Mouse (Mus musculus) embryonic facial prominence, embryonic 15.5 days (tissue): Measurements from ENCODE around the gene Plekha6. TPM values are rescaled to one million over a fixed set of nuclear protein-coding genes. Genes with fewer than 3 reads are reported as not detected.

ENCODE experiments used
- ATAC-seq: fragments of 200-750 bp; cut with Nextera tagmentation; 2 replicates; pipeline ENCODE4 v1.8.0; 2017; ENCODE audit warnings: low read depth, moderate TSS enrichment; ENCODE audit not compliant: insufficient number of reproducible peaks, low FRiP score, low TSS enrichment
- H3K27ac ChIP-seq: fragments of 300-500 bp; sonication (generic); replicated peaks from 2 replicates; pipeline ENCODE4 v1.5.1; 2015; ENCODE audit warnings: mild to moderate bottlenecking, inconsistent platforms
- H3K27me3 ChIP-seq: fragments of 300-500 bp; sonication (generic); 2 replicates; pipeline ENCODE4 v1.6.1; 2015; ENCODE audit warnings: inconsistent platforms
- H3K36me3 ChIP-seq: fragments of 300-500 bp; sonication (generic); 2 replicates; pipeline ENCODE4 v1.6.1; 2015; ENCODE audit warnings: mild to moderate bottlenecking, inconsistent platforms
- H3K4me1 ChIP-seq: fragments of 300-500 bp; sonication (generic); 2 replicates; pipeline ENCODE4 v1.6.1; 2015; ENCODE audit warnings: inconsistent platforms
- H3K4me2 ChIP-seq: fragments of 300-500 bp; sonication (generic); replicated peaks from 2 replicates; pipeline ENCODE4 v1.6.1; 2015; ENCODE audit warnings: mild to moderate bottlenecking, inconsistent platforms
- H3K4me3 ChIP-seq: fragments of 300-500 bp; sonication (generic); replicated peaks from 2 replicates; pipeline ENCODE4 v1.5.1; 2015; ENCODE audit warnings: mild to moderate bottlenecking, inconsistent platforms
- H3K9ac ChIP-seq: fragments of 300-500 bp; sonication (generic); 2 replicates; pipeline ENCODE4 v1.6.1; 2015; ENCODE audit warnings: inconsistent platforms
- H3K9me3 ChIP-seq: fragments of 300-500 bp; sonication (generic); replicated peaks from 2 replicates; pipeline ENCODE4 v1.6.1; 2016; ENCODE audit warnings: inconsistent platforms
- WGBS: fragments of 180-500 bp; shearing (Covaris S2); methylation state at CpG from one replicate; pipeline ENCODE4 v1.1.7; 2015; 5-methylcytosine and 5-hydroxymethylcytosine counted together
- polyA plus RNA-seq: library from polyadenylated mRNA; unstranded; fragments of >200 nt; fragmentation: Nextera tagmentation; extraction: Ambion mirVana; gene quantifications from 2 replicates; pipeline ENCODE4 v1.2.1, GENCODE M21; 2015

The Plekha6 gene
- polyA plus RNA-seq, 1 experiment from 2014 or later = 7.2 TPM

GRCm38 (mm10) chr1:133307318-133307717, 143.3 kb downstream of the Plekha6 start:
- no peak for ATAC-seq
- Histone ChIP-seq H3K9me3 (no peaks in the 10 kb centered on the region), H3K27ac (no peak overlapping the region), H3K4me3 (no peak overlapping the region), H3K4me2 (no peak overlapping the region), H3K9ac (no peak overlapping the region), H3K27me3 (no peaks in the 10 kb centered on the region), H3K36me3 (no peaks in the 10 kb centered on the region), H3K4me1 (peaks cover 14% of the 10 kb centered on the region)
- WGBS = 15% methylated on average over 6 of the region's 6 CpGs

GRCm38 (mm10) chr1:133309652-133310267, 145.8 kb downstream of the Plekha6 start, which contains the start of gene Golt1a:
Golt1a (plus strand) TSS chr1:133309800.
- ATAC-seq = no peak; the same call in 1 of the 2 replicates
- H3K4me3 ChIP-seq = no peak within 1 kb of the TSS
- no peaks in the 10 kb centered on the region for H3K27me3 ChIP-seq
- 64% methylated on average over 14 of the region's 14 CpGs for WGBS
- no peak within 1 kb of the TSS for H3K4me2 ChIP-seq
- H3K36me3 ChIP-seq = no peaks in the 10 kb centered on the region
- peaks cover 10% of the 10 kb centered on the region; the same call in 1 of the 2 replicates for H3K4me1 ChIP-seq
- H3K9me3 ChIP-seq = no peaks in the 10 kb centered on the region
- no peak within 1 kb of the TSS for H3K27ac ChIP-seq
- no peak within 1 kb of the TSS for H3K9ac ChIP-seq

- Histone ChIP-seq H3K4me1 (peaks cover 10% of the 10 kb centered on the region; the same call in 1 of the 2 replicates), H3K27ac (no peak overlapping the region), H3K9ac (no peak overlapping the region), H3K27me3 (no peaks in the 10 kb centered on the region), H3K4me3 (no peak overlapping the region), H3K4me2 (no peak overlapping the region), H3K36me3 (no peaks in the 10 kb centered on the region), H3K9me3 (no peaks in the 10 kb centered on the region)
- no peak for ATAC-seq
- 47% methylated on average over 4 of the region's 4 CpGs for WGBS
These were observed 147.2 kb downstream of the Plekha6 start for GRCm38 (mm10) chr1:133311240-133311639.

- Histone ChIP-seq H3K9ac (no peak overlapping the region), H3K27me3 (no peaks in the 10 kb centered on the region), H3K9me3 (no peaks in the 10 kb centered on the region), H3K36me3 (no peaks in the 10 kb centered on the region), H3K4me3 (no peak overlapping the region), H3K4me2 (no peak overlapping the region), H3K4me1 (peaks cover 8% of the 10 kb centered on the region; the same call in 1 of the 2 replicates), H3K27ac (no peak overlapping the region)
- 11% methylated on average over 10 of the region's 10 CpGs for WGBS
- ATAC-seq = no peak
These were observed 147.9 kb downstream of the Plekha6 start for GRCm38 (mm10) chr1:133311946-133312345.

GRCm38 (mm10) chr1:133314364-133314763, 150.4 kb downstream of the Plekha6 start:
- Histone ChIP-seq H3K36me3 (no peaks in the 10 kb centered on the region), H3K27me3 (no peaks in the 10 kb centered on the region), H3K9me3 (no peaks in the 10 kb centered on the region), H3K4me1 (peaks cover 8% of the 10 kb centered on the region; the same call in 1 of the 2 replicates), H3K4me2 (no peak overlapping the region), H3K27ac (no peak overlapping the region), H3K4me3 (no peak overlapping the region), H3K9ac (no peak overlapping the region)
- WGBS = 27% methylated on average over 8 of the region's 8 CpGs
- no peak for ATAC-seq

- H3K9me3 ChIP-seq = no peaks in the 10 kb centered on the region
- no peak overlapping the region for H3K27ac ChIP-seq
- 79% methylated on average over 6 of the region's 6 CpGs for WGBS
- H3K27me3 ChIP-seq = no peaks in the 10 kb centered on the region
- no peak overlapping the region for H3K4me2 ChIP-seq
- H3K4me3 ChIP-seq = no peak overlapping the region
- no peak for ATAC-seq
- no peaks in the 10 kb centered on the region for H3K36me3 ChIP-seq
- H3K9ac ChIP-seq = no peak overlapping the region
- peaks cover 8% of the 10 kb centered on the region; the same call in 1 of the 2 replicates for H3K4me1 ChIP-seq
These were observed 151.8 kb downstream of the Plekha6 start for GRCm38 (mm10) chr1:133315775-133316174.

GRCm38 (mm10) chr1:133316577-133316976, 152.6 kb downstream of the Plekha6 start:
- Histone ChIP-seq H3K27me3 (no peaks in the 10 kb centered on the region), H3K9me3 (no peaks in the 10 kb centered on the region), H3K4me1 (peaks cover 6% of the 10 kb centered on the region; the same call in 1 of the 2 replicates), H3K27ac (no peak overlapping the region), H3K36me3 (no peaks in the 10 kb centered on the region), H3K4me3 (no peak overlapping the region), H3K9ac (no peak overlapping the region), H3K4me2 (no peak overlapping the region)
- ATAC-seq = no peak
- WGBS = 80% methylated on average over 4 of the region's 4 CpGs

- no peak for ATAC-seq
These were observed 153.1 kb downstream of the Plekha6 start for GRCm38 (mm10) chr1:133317149-133317548.

GRCm38 (mm10) chr1:133321267-133321925, 157.4 kb downstream of the Plekha6 start, which contains the start of gene Kiss1:
Kiss1 (plus strand) TSS chr1:133321875.
- Histone ChIP-seq H3K9me3 (no peaks in the 10 kb centered on the region), H3K36me3 (no peaks in the 10 kb centered on the region), H3K9ac (no peak within 1 kb of the TSS), H3K4me1 (no peaks in the 10 kb centered on the region), H3K27me3 (no peaks in the 10 kb centered on the region), H3K4me3 (no peak within 1 kb of the TSS), H3K4me2 (no peak within 1 kb of the TSS), H3K27ac (no peak within 1 kb of the TSS)
- ATAC-seq = no peak
- WGBS = 70% methylated on average over 13 of the region's 13 CpGs

More at GRCm38 (mm10) chr1:133317149-133317548, 153.1 kb downstream of the Plekha6 start:
- Histone ChIP-seq H3K27me3 (no peaks in the 10 kb centered on the region), H3K36me3 (no peaks in the 10 kb centered on the region), H3K9me3 (no peaks in the 10 kb centered on the region), H3K4me2 (no peak overlapping the region), H3K27ac (no peak overlapping the region), H3K4me3 (no peak overlapping the region), H3K4me1 (peaks cover under 1% of the 10 kb centered on the region; the same call in 1 of the 2 replicates), H3K9ac (no peak overlapping the region)
- 65% methylated on average over 1 of the region's 1 CpGs for WGBS

- no peak overlapping the region for H3K4me2 ChIP-seq
- H3K27me3 ChIP-seq = peaks cover 8% of the 10 kb centered on the region
- 0 out of 2 replicates have a peak, but pooled peaks have one; percentile 16 for ATAC-seq
- no peak overlapping the region for H3K27ac ChIP-seq
- H3K4me3 ChIP-seq = no peak overlapping the region
- H3K9ac ChIP-seq = no peak overlapping the region
- H3K9me3 ChIP-seq = no peaks in the 10 kb centered on the region
- no peaks in the 10 kb centered on the region for H3K36me3 ChIP-seq
- no peaks in the 10 kb centered on the region for H3K4me1 ChIP-seq
- WGBS = 30% methylated on average over 5 of the region's 5 CpGs
These were observed 159.3 kb downstream of the Plekha6 start for GRCm38 (mm10) chr1:133323333-133323732.

- Histone ChIP-seq H3K9me3 (no peaks in the 10 kb centered on the region), H3K27me3 (peaks cover 30% of the 10 kb centered on the region), H3K27ac (no peak overlapping the region), H3K4me1 (peaks cover 8% of the 10 kb centered on the region; the same call in 1 of the 2 replicates), H3K36me3 (no peaks in the 10 kb centered on the region), H3K9ac (no peak overlapping the region), H3K4me3 (no peak overlapping the region), H3K4me2 (no peak overlapping the region)
- no peak for ATAC-seq
- WGBS = 84% methylated on average over 8 of the region's 8 CpGs
These were observed 161.9 kb downstream of the Plekha6 start for GRCm38 (mm10) chr1:133325951-133326350.
